Mouse (Mus musculus) ES-Bruce4 (cell line): ENCODE measurements around the gene Mdc1. TPM values are rescaled to one million over a fixed set of nuclear protein-coding genes. Genes with fewer than 3 reads are reported as not detected.

Experiments used
- H3K27ac ChIP-seq: 2 replicates; pipeline ENCODE4 v1.5.1; 2012; ENCODE audit warnings: low read length, inconsistent platforms; ENCODE audit not compliant: insufficient read depth
- H3K27me3 ChIP-seq: 2 replicates; pipeline ENCODE4 v1.6.1; 2012; ENCODE audit warnings: mild to moderate bottlenecking, low read length, inconsistent platforms; ENCODE audit not compliant: control insufficient read depth, poor library complexity, insufficient read depth, severe bottlenecking
- H3K36me3 ChIP-seq: 2 replicates; pipeline ENCODE4 v1.6.1; 2012; ENCODE audit warnings: inconsistent platforms, mild to moderate bottlenecking, low read length, moderate library complexity; ENCODE audit not compliant: control insufficient read depth, poor library complexity, insufficient read depth, severe bottlenecking
- H3K4me1 ChIP-seq: one replicate; pipeline ENCODE4 v1.8.1; 2011; ENCODE audit warnings: low read length; ENCODE audit not compliant: control insufficient read depth, insufficient read depth
- H3K4me3 ChIP-seq: 2 replicates; pipeline ENCODE4 v1.5.1; 2011; ENCODE audit warnings: low read depth, mild to moderate bottlenecking, low read length
- H3K9ac ChIP-seq: 2 replicates; pipeline ENCODE4 v1.6.1; 2012; ENCODE audit warnings: low read depth, mild to moderate bottlenecking, inconsistent platforms; ENCODE audit not compliant: poor library complexity, severe bottlenecking
- H3K9me3 ChIP-seq: replicated peaks from 2 replicates; pipeline ENCODE4 v1.6.1; 2012; ENCODE audit warnings: mild to moderate bottlenecking, low read length, inconsistent platforms; ENCODE audit not compliant: control insufficient read depth, poor library complexity, insufficient read depth, severe bottlenecking
- CTCF ChIP-seq: IDR thresholded peaks from one replicate; pipeline ENCODE4 v1.8.1; 2011; ENCODE audit warnings: low read depth, low read length
- EP300 ChIP-seq: IDR thresholded peaks from 2 replicates; pipeline ENCODE4 v1.6.1; 2011; ENCODE audit warnings: low read depth, low read length; ENCODE audit not compliant: insufficient read depth
- POLR2A ChIP-seq: IDR thresholded peaks from one replicate; pipeline ENCODE4 v1.8.1; 2011; ENCODE audit warnings: low read length; ENCODE audit not compliant: insufficient read depth
- polyA plus RNA-seq: library from polyadenylated mRNA; stranded (reverse); fragments of >200 nt; gene quantifications from 2 replicates; pipeline ENCODE4 v1.2.4, GENCODE M21; 2011; ENCODE audit warnings: low read depth; ENCODE audit not compliant: missing spikeins, insufficient read depth, insufficient read length

Mdc1 gene
- polyA plus RNA-seq, 1 experiment, result 131 TPM

DNA sequence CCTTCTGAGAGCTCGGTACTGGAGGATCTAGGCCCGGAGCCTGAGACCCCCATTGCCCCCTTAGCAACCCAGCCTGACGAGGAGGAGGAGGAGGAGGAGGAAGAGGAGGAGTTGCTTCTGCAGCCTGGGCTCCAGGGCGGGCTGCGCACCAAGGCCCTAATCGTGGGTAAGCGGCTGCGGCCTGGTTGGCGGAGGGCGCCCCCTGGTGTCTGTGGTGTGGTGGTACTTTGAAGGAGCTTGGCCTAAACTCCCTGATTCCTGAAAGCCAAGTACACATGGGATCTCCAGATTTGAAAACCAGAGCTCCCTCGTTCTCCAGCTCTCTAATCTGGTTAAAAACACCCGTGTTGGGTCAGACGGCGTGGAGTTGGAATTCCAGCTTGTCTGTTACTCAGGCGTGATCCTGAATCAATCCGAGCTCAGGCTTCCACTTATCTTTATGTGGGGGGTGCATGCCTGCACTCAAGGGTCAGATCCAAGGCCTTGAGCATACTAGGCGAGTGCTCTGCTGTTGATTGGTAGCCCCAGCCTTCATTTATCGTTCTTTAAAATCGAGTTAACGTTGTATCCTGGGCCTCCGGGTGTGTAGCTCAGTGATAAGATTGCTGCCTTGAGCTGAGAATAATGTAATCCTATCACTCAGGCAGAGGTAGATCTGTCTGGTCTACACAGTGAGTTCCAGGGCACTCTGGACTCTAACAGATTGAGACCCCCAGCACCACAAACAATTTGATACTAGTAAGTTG, 32.6 kb downstream of the Mdc1 start:
- Histone ChIP-seq H3K27ac (no peak overlapping the region), H3K9me3 (no peaks in the 10 kb centered on the region)

GRCm38 (mm10) chr17:35874721-35875120, 33.4 kb downstream of the Mdc1 start:
- Histone ChIP-seq H3K4me3 (no peak overlapping the region), H3K4me1 (peaks cover 2% of the 10 kb centered on the region), H3K27me3 (no peaks in the 10 kb centered on the region), H3K36me3 (0 out of 2 replicates have a peak, but pooled peaks cover 3% of the 10 kb centered on the region), H3K9ac (no peak overlapping the region), H3K9me3 (no peaks in the 10 kb centered on the region), H3K27ac (no peak overlapping the region)
- TF ChIP-seq POLR2A (no peak), EP300 (no peak), CTCF (no peak)

More for the DNA sequence above, 32.6 kb downstream of the Mdc1 start:
- no peak overlapping the region for H3K4me3 ChIP-seq
- peak overlapping the region; percentile 2; the same call in 1 of the 2 replicates for H3K9ac ChIP-seq
- H3K27me3 ChIP-seq, result no peaks in the 10 kb centered on the region
- TF ChIP-seq CTCF (peak; percentile 90), POLR2A (no peak)
- 0 out of 2 replicates have a peak, but pooled peaks cover 3% of the 10 kb centered on the region for H3K36me3 ChIP-seq
- peaks cover 2% of the 10 kb centered on the region for H3K4me1 ChIP-seq

DNA sequence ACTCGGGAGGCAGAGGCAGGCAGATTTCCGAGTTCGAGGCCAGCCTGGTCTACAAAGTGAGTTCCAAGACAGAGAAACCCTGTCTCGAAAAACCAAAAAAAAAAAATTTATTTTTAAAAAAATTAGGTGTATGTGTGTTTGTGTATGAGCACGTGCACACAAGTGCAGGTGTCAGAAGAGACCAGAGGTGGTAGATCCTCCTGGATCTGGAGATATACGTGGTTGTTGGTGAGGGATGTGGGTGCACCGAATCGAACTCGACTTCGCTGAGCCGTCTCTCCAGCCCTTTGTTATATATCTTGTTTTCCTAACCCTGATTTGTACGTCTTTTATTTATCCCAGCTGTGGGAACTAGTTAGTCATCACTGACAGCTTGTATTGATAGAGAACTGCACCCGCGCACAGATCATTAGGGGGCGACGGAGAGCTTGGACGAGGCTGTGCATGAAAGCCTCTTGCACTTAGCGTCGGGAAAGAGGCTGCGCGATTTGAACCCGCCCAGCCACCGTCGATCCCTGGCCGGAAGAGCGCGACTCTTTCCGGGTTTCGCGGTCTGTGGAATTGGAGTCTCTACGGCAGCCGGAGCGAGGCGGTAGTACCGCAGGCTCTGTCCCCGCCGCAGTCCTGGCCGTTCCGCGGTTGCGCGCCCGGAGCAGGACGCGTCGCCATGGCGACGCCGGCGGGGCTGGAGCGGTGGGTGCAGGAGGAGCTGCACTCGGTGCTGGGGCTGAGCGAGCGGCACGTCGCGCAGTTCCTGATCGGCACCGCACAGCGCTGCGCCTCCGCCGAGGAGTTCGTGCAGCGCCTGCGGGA, 38.1 kb downstream of the Mdc1 start, which contains the start of gene Dhx16:
TSS of gene Dhx16 (plus strand) at position 575 of the 813 bp plus-strand sequence.
- H3K4me3 ChIP-seq, result peak within 1 kb of the TSS; percentile 78
- H3K36me3 ChIP-seq, result peaks cover 11% of the 10 kb centered on the region
- H3K27me3 ChIP-seq, result no peaks in the 10 kb centered on the region
- H3K27ac ChIP-seq, result no peak within 1 kb of the TSS
- no peaks in the 10 kb centered on the region for H3K9me3 ChIP-seq
- peaks cover 2% of the 10 kb centered on the region for H3K4me1 ChIP-seq
- TF ChIP-seq CTCF, result peak; percentile 78
- 0 out of 2 replicates have a peak, but pooled peaks have one; percentile 62 for TF ChIP-seq EP300
- TF ChIP-seq POLR2A, result no peak
- H3K9ac ChIP-seq, result peak within 1 kb of the TSS; percentile 77

DNA sequence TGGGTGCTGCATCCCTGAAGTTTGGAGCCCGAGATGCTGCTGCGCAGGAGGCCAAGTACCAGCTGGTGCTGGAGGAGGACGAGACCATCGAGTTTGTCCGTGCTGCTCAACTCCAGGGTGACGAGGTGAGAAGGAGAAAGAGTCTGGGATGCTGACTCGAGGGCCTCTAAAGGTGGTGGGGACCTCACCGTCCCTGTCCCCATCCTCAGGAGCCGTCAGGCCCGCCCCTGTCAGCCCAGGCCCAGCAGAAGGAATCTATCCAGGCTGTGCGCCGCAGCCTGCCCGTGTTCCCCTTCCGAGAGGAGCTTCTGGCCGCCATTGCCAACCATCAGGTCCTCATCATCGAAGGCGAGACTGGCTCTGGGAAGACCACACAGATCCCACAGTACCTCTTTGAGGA, 41.6 kb downstream of the Mdc1 start:
- TF ChIP-seq CTCF (no peak), POLR2A (no peak), EP300 (no peak)
- H3K9me3 ChIP-seq, result no peaks in the 10 kb centered on the region
- no peak overlapping the region for H3K4me3 ChIP-seq
- peaks cover 16% of the 10 kb centered on the region for H3K36me3 ChIP-seq
- no peaks in the 10 kb centered on the region for H3K27me3 ChIP-seq
- peaks cover 2% of the 10 kb centered on the region for H3K4me1 ChIP-seq
- H3K9ac ChIP-seq, result no peak overlapping the region
- H3K27ac ChIP-seq, result no peak overlapping the region

DNA sequence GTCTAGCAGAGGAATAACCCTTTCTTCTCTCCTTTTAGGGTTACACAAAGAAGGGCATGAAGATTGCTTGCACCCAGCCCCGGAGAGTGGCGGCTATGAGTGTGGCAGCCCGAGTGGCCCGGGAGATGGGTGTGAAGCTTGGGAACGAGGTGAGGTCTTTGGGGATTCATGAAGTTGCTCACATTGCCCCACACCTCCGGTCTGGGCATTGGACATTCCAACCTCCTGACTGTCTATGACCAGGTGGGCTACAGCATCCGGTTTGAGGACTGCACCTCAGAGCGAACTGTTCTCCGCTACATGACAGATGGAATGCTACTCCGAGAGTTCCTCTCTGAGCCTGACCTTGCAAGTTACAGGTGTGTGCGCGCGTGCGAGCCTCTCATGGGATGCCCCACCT, 42.5 kb downstream of the Mdc1 start:
- Histone ChIP-seq H3K27ac (no peak overlapping the region), H3K9me3 (no peaks in the 10 kb centered on the region), H3K4me3 (no peak overlapping the region), H3K4me1 (peaks cover 2% of the 10 kb centered on the region), H3K27me3 (no peaks in the 10 kb centered on the region), H3K36me3 (peaks cover 18% of the 10 kb centered on the region), H3K9ac (no peak overlapping the region)
- TF ChIP-seq POLR2A (no peak), CTCF (no peak), EP300 (no peak)

DNA sequence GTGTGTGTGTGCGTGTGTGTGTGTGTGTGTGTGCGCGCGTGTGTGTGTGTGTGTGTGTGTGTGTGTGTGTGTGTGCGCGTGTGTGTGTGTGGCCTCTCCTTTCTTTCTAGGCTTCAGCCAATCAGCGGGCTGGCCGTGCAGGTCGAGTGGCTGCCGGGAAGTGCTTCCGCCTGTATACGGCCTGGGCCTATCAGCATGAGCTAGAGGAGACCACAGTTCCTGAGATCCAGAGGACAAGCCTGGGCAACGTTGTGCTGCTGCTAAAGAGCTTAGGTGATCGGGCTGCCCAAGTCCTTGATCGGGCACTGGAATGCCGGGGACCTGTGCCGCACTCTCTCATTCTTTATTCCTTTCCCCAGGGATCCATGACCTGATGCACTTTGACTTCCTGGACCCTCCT, 46.4 kb downstream of the Mdc1 start:
- H3K9ac ChIP-seq, result peak overlapping the region; percentile 93
- no peaks in the 10 kb centered on the region for H3K27me3 ChIP-seq
- H3K4me3 ChIP-seq, result peak overlapping the region; percentile 89
- H3K9me3 ChIP-seq, result no peaks in the 10 kb centered on the region
- H3K27ac ChIP-seq, result peak overlapping the region; percentile 82
- H3K4me1 ChIP-seq, result peaks cover 3% of the 10 kb centered on the region
- no peak for TF ChIP-seq CTCF
- TF ChIP-seq EP300, result 0 out of 2 replicates have a peak, but pooled peaks have one; percentile 34
- peak; percentile 93 for TF ChIP-seq POLR2A
- H3K36me3 ChIP-seq, result peaks cover 56% of the 10 kb centered on the region
